Mouse (Mus musculus) CH12.LX (cell line): Measurements from ENCODE around the gene Thrap3. TPM values are rescaled to one million over a fixed set of nuclear protein-coding genes. Genes with fewer than 3 reads are reported as not detected.

Experiments used
- DNase-seq: peaks from one replicate; pipeline ENCODE4 v3.0.0-alpha.2; 2013; ENCODE audit errors: extremely low read depth
- H3K27ac ChIP-seq: 2 replicates; pipeline ENCODE4 v1.5.1; 2012; ENCODE audit warnings: low read depth, mild to moderate bottlenecking, control low read depth, moderate library complexity; ENCODE audit not compliant: insufficient read depth
- H3K27me3 ChIP-seq: replicated peaks from 2 replicates; pipeline ENCODE3; 2012; ENCODE audit warnings: inconsistent platforms
- H3K36me3 ChIP-seq, 2 experiments: replicated peaks in 1 of 2; 2 replicates each; pipeline versions ENCODE3 to v1.6.1; 2012; ENCODE audit warnings: inconsistent platforms in 1 of 2, low read length in 1 of 2, mild to moderate bottlenecking in 1 of 2, mixed read lengths in 1 of 2, moderate library complexity in 1 of 2; ENCODE audit not compliant: control insufficient read depth in 1 of 2, insufficient read depth in 1 of 2
- H3K4me1 ChIP-seq, 2 experiments: 2 replicates each; pipeline ENCODE4 v1.6.1; 2012; ENCODE audit warnings: inconsistent platforms in 1 of 2, moderate library complexity in 1 of 2; ENCODE audit not compliant: insufficient read depth in 2 of 2, control insufficient read depth in 1 of 2
- H3K4me2 ChIP-seq: 2 replicates; pipeline ENCODE4 v1.6.1; 2012; ENCODE audit warnings: low read depth, mild to moderate bottlenecking, control low read depth; ENCODE audit not compliant: poor library complexity, insufficient read depth, severe bottlenecking
- H3K4me3 ChIP-seq, 3 experiments: fragments of 150-350 bp in 1 of 3; sonication (generic) in 1 of 3; replicated peaks in 1 of 3; 2 replicates each; pipeline versions ENCODE3 to v1.5.1; 2011 to 2012; ENCODE audit warnings: low read depth in 2 of 3, low read length in 2 of 3, mild to moderate bottlenecking in 2 of 3, moderate library complexity in 2 of 3, control low read depth in 1 of 3, improper control_type of control experiment in 1 of 3, inconsistent platforms in 1 of 3, mixed read lengths in 1 of 3; ENCODE audit not compliant: poor library complexity in 1 of 3
- H3K79me2 ChIP-seq: replicated peaks from 2 replicates; pipeline ENCODE4 v1.6.1; 2012; ENCODE audit warnings: mild to moderate bottlenecking, moderate library complexity; ENCODE audit not compliant: control insufficient read depth, poor library complexity, insufficient read depth, severe bottlenecking; ENCODE audit errors: extremely low read depth
- H3K9ac ChIP-seq: 2 replicates; pipeline ENCODE4 v1.6.1; 2012; ENCODE audit warnings: low read depth, mild to moderate bottlenecking, control low read depth, moderate library complexity; ENCODE audit not compliant: insufficient read depth
- H3K9me3 ChIP-seq: replicated peaks from 2 replicates; pipeline ENCODE3; 2012; ENCODE audit warnings: low read length, inconsistent platforms, mixed read lengths
- BHLHE40 ChIP-seq: IDR thresholded peaks from 2 replicates; pipeline ENCODE4 v1.6.1; 2011; ENCODE audit warnings: mild to moderate bottlenecking, low read depth, low read length, improper control_type of control experiment
- CHD1 ChIP-seq: IDR thresholded peaks from 2 replicates; pipeline ENCODE4 v1.6.1; 2012; ENCODE audit warnings: low read depth, low read length, improper control_type of control experiment, inconsistent platforms
- CHD2 ChIP-seq: IDR thresholded peaks from 2 replicates; pipeline ENCODE4 v1.6.1; 2011; ENCODE audit warnings: low read length, improper control_type of control experiment
- CTCF ChIP-seq, 2 experiments: IDR thresholded peaks in 1 of 2; conservative IDR thresholded peaks in 1 of 2; 2 replicates each; pipeline ENCODE4 v1.5.1; 2011 to 2012; ENCODE audit warnings: low read depth in 2 of 2, low read length in 2 of 2, improper control_type of control experiment in 1 of 2, inconsistent platforms in 1 of 2, mild to moderate bottlenecking in 1 of 2, moderate library complexity in 1 of 2
- E2F4 ChIP-seq: IDR thresholded peaks from 2 replicates; pipeline ENCODE4 v1.6.1; 2011; ENCODE audit warnings: low read depth, low read length, improper control_type of control experiment; ENCODE audit not compliant: insufficient replicate concordance
- ELF1 ChIP-seq: IDR thresholded peaks from 2 replicates; pipeline ENCODE4 v1.6.1; 2014; ENCODE audit warnings: low read depth, mild to moderate bottlenecking, inconsistent platforms, low read length, improper control_type of control experiment
- EP300 ChIP-seq: IDR thresholded peaks from 2 replicates; pipeline ENCODE4 v1.6.1; 2011; ENCODE audit warnings: low read length, improper control_type of control experiment
- GABPA ChIP-seq: IDR thresholded peaks from 2 replicates; pipeline ENCODE4 v1.6.1; 2012; ENCODE audit warnings: low read depth, low read length, improper control_type of control experiment, inconsistent platforms; ENCODE audit not compliant: insufficient replicate concordance
- HCFC1 ChIP-seq: IDR thresholded peaks from 2 replicates; pipeline ENCODE4 v1.6.1; 2012; ENCODE audit warnings: low read depth, mild to moderate bottlenecking, inconsistent platforms, low read length, improper control_type of control experiment
- IRF4 ChIP-seq: IDR thresholded peaks from 2 replicates; pipeline ENCODE4 v1.6.1; 2014; ENCODE audit warnings: low read depth, mild to moderate bottlenecking, inconsistent platforms, low read length, improper control_type of control experiment
- JUN ChIP-seq: IDR thresholded peaks from 2 replicates; pipeline ENCODE4 v1.6.1; 2011; ENCODE audit warnings: low read depth, mild to moderate bottlenecking, low read length, improper control_type of control experiment, moderate library complexity; ENCODE audit not compliant: insufficient read depth
- JUND ChIP-seq: conservative IDR thresholded peaks from 2 replicates; pipeline ENCODE4 v1.6.1; 2011; ENCODE audit warnings: low read depth, low read length, improper control_type of control experiment
- MAFK ChIP-seq: IDR thresholded peaks from 2 replicates; pipeline ENCODE4 v1.6.1; 2011; ENCODE audit warnings: low read length, improper control_type of control experiment; ENCODE audit not compliant: insufficient replicate concordance
- MAX ChIP-seq: IDR thresholded peaks from 2 replicates; pipeline ENCODE4 v1.6.1; 2011; ENCODE audit warnings: low read length, improper control_type of control experiment
- MAZ ChIP-seq: IDR thresholded peaks from 2 replicates; pipeline ENCODE4 v1.6.1; 2012; ENCODE audit warnings: low read depth, mild to moderate bottlenecking, inconsistent platforms, low read length, improper control_type of control experiment, moderate library complexity
- MXI1 ChIP-seq: IDR thresholded peaks from 2 replicates; pipeline ENCODE4 v1.6.1; 2011; ENCODE audit warnings: mild to moderate bottlenecking, low read depth, low read length, improper control_type of control experiment
- NELFE ChIP-seq: IDR thresholded peaks from 2 replicates; pipeline ENCODE4 v1.6.1; 2011; ENCODE audit warnings: low read depth, low read length, improper control_type of control experiment
- NRF1 ChIP-seq: IDR thresholded peaks from 2 replicates; pipeline ENCODE4 v1.6.1; 2014; ENCODE audit warnings: low read depth, mild to moderate bottlenecking, inconsistent platforms, low read length, improper control_type of control experiment, moderate library complexity
- PAX5 ChIP-seq: IDR thresholded peaks from 2 replicates; pipeline ENCODE4 v1.6.1; 2012; ENCODE audit warnings: low read length, inconsistent platforms, mixed read lengths
- POLR2A ChIP-seq: IDR thresholded peaks from 2 replicates; pipeline ENCODE4 v1.6.1; 2011; ENCODE audit warnings: low read depth, mild to moderate bottlenecking, improper control_type of control experiment, low read length
- POLR2AphosphoS2 ChIP-seq: IDR thresholded peaks from 2 replicates; pipeline ENCODE4 v1.6.1; 2011; ENCODE audit warnings: low read depth, low read length, improper control_type of control experiment
- RAD21 ChIP-seq: IDR thresholded peaks from 2 replicates; pipeline ENCODE4 v1.6.1; 2011; ENCODE audit warnings: low read depth, mild to moderate bottlenecking, low read length, improper control_type of control experiment, moderate library complexity
- RCOR1 ChIP-seq: conservative IDR thresholded peaks from 2 replicates; pipeline ENCODE4 v1.6.1; 2012; ENCODE audit warnings: low read depth, mild to moderate bottlenecking, inconsistent platforms, low read length, improper control_type of control experiment
- SIN3A ChIP-seq: IDR thresholded peaks from 2 replicates; pipeline ENCODE4 v1.6.1; 2012; ENCODE audit warnings: low read length, improper control_type of control experiment, inconsistent platforms
- SMC3 ChIP-seq: IDR thresholded peaks from 2 replicates; pipeline ENCODE4 v1.6.1; 2011; ENCODE audit warnings: low read depth, low read length, improper control_type of control experiment
- USF1 ChIP-seq: IDR thresholded peaks from 2 replicates; pipeline ENCODE4 v1.6.1; 2014; ENCODE audit warnings: low read depth, mild to moderate bottlenecking, inconsistent platforms, low read length, improper control_type of control experiment
- ZC3H11A ChIP-seq: IDR thresholded peaks from 2 replicates; pipeline ENCODE4 v1.6.1; 2012; ENCODE audit warnings: low read depth, mild to moderate bottlenecking, inconsistent platforms, low read length, improper control_type of control experiment
- ZKSCAN1 ChIP-seq: IDR thresholded peaks from 2 replicates; pipeline ENCODE4 v1.6.1; 2012; ENCODE audit warnings: low read depth, inconsistent platforms, low read length, improper control_type of control experiment, borderline replicate concordance
- ZMIZ1 ChIP-seq: IDR thresholded peaks from 2 replicates; pipeline ENCODE4 v1.6.1; 2012; ENCODE audit warnings: low read depth, mild to moderate bottlenecking, inconsistent platforms, low read length, improper control_type of control experiment
- dilution Hi-C: fragments of 300-500 bp; cut with MboI; formaldehyde crosslinking; loops from 2 replicates; pipeline ENCODE4 v1.14.3; 2020; ENCODE audit warnings: low sequenced_read_pairs; ENCODE audit not compliant: extremely low pct_unique_long_range_greater_than_20kb, extremely low pct_ligation_motif_present
- in situ Hi-C: fragments of 300-500 bp; cut with MboI; formaldehyde crosslinking; loops from 3 replicates; pipeline ENCODE4 v1.14.3; 2019; ENCODE audit warnings: low sequenced_read_pairs, low pct_ligation_motif_present, low pct_unique_long_range_greater_than_20kb, mixed read lengths
- polyA plus RNA-seq: library from polyadenylated mRNA; unstranded; fragments of >175 nt; gene quantifications from 2 replicates; pipeline ENCODE4 v1.2.1, GENCODE M21; 2012; ENCODE audit warnings: low read depth; ENCODE audit not compliant: insufficient read length
- total RNA-seq, 2 experiments: library from RNA; depleted of rRNA; stranded (reverse); fragments of 300-350 nt in 1 of 2; fragments of >200 nt in 1 of 2; gene quantifications; 2 replicates each; pipeline ENCODE4 v1.2.3; 2012 to 2014

Thrap3 gene
- total and polyA plus RNA-seq, 3 experiments: 140 to 327 (median 183) TPM

- Histone ChIP-seq H3K4me3 (peak overlapping the region; percentile 71 to 87 (median 85)), H3K27me3 (no peaks in the 10 kb centered on the region), H3K36me3 (peaks cover 13 to 32% of the 10 kb centered on the region in 2 experiments), H3K9me3 (no peaks in the 10 kb centered on the region), H3K79me2 (peaks cover 66% of the 10 kb centered on the region), H3K9ac (peak overlapping the region; percentile 93), H3K4me1 (peaks cover 6 to 52% of the 10 kb centered on the region in 2 experiments), H3K4me2 (peak overlapping the region; percentile 98), H3K27ac (no peak overlapping the region)
- dilution Hi-C loops: no loop called here
- no peak for TF ChIP-seq POLR2A
- TF ChIP-seq JUND: no peak
- no peak for TF ChIP-seq CHD1
- no peak for TF ChIP-seq NRF1
- no peak for TF ChIP-seq ZC3H11A
- TF ChIP-seq MAFK: no peak
- TF ChIP-seq RCOR1: no peak
- no peak for TF ChIP-seq ZMIZ1
- TF ChIP-seq ELF1: no peak
- no peak for TF ChIP-seq NELFE
- no peak for TF ChIP-seq MAX
- TF ChIP-seq SIN3A: no peak
- no peak for TF ChIP-seq USF1
- TF ChIP-seq MAZ: no peak
- TF ChIP-seq MXI1: no peak
- no peak for TF ChIP-seq BHLHE40
- TF ChIP-seq E2F4: no peak
- in situ Hi-C loops: no loop called here
- DNase-seq: no peak
Observed at GRCm38 (mm10) chr4:126200036-126200435, 2.5 kb downstream of the Thrap3 start.

- dilution Hi-C loops: no loop called here
- Histone ChIP-seq H3K4me3 (peak overlapping the region; percentile 66 to 87 (median 71)), H3K9ac (peak overlapping the region; percentile 93), H3K27me3 (no peaks in the 10 kb centered on the region), H3K9me3 (no peaks in the 10 kb centered on the region), H3K79me2 (peaks cover 71% of the 10 kb centered on the region), H3K27ac (peak overlapping the region; percentile 47; the same call in 1 of the 2 replicates), H3K4me2 (peak overlapping the region; percentile 98), H3K4me1 (peaks cover 6 to 49% of the 10 kb centered on the region in 2 experiments), H3K36me3 (peaks cover 16 to 37% of the 10 kb centered on the region in 2 experiments)
- in situ Hi-C loops: no loop called here
- DNase-seq: no peak
- TF ChIP-seq HCFC1 (no peak), CTCF (conservative IDR thresholded peaks at IDR 0.05 in 1 of 2, IDR thresholded peaks at IDR 0.05 in 1 of 2; ENCODE audit: low read depth in 2 of 2, low read length in 2 of 2) (no peak), RCOR1 (no peak), ZKSCAN1 (no peak), SIN3A (no peak; the same call in 1 of the 2 replicates), JUND (no peak), BHLHE40 (no peak), RAD21 (no peak), JUN (no peak), IRF4 (no peak), EP300 (no peak), MXI1 (no peak), PAX5 (no peak), ELF1 (no peak), SMC3 (no peak), E2F4 (no peak), CHD2 (no peak), POLR2AphosphoS2 (no peak), GABPA (no peak)
Observed at GRCm38 (mm10) chr4:126199556-126199955, 3.0 kb downstream of the Thrap3 start.
